Mouse (Mus musculus): ENCODE data around the gene Lypd6b. TPM values are rescaled to one million over a fixed set of nuclear protein-coding genes. Genes with fewer than 3 reads are reported as not detected.

Lypd6b gene
- polyA plus RNA-seq, 1 experiment from 2014 or later = 18.1 TPM

DNA sequence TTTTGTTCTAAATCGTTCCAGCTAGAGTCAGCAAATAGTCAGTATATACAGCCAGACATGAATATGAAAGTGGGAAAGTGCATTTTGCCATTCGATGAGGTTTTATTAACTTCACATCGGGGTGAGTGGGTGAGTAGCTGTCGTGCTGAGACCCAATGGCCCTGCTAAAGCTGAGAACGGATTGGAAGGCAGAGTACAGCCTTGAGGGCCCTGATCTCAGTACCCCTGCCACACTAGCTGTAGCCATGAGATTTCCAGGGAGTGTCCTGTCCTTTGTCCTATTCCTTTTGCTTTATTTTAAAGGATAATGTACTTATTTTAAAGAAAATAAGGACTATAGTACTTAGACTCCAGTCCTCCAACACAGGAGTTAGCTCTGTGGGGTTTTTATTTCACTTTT lies 69.1 kb downstream of the Lypd6b start:
- Histone ChIP-seq H3K9ac (no peak overlapping the region), H3K9me3 (no peaks in the 10 kb centered on the region), H3K4me1 (no peaks in the 10 kb centered on the region), H3K27me3 (replicated peaks) (no peaks in the 10 kb centered on the region), H3K4me3 (replicated peaks) (no peak overlapping the region), H3K36me3 (no peaks in the 10 kb centered on the region), H3K27ac (no peak overlapping the region), H3K4me2 (peak overlapping the region; percentile 32)
- WGBS = 53% methylated on average over 5 of the region's 5 CpGs
- ATAC-seq (ENCODE audit: insufficient read depth, low FRiP score, low read depth) = no peak

DNA sequence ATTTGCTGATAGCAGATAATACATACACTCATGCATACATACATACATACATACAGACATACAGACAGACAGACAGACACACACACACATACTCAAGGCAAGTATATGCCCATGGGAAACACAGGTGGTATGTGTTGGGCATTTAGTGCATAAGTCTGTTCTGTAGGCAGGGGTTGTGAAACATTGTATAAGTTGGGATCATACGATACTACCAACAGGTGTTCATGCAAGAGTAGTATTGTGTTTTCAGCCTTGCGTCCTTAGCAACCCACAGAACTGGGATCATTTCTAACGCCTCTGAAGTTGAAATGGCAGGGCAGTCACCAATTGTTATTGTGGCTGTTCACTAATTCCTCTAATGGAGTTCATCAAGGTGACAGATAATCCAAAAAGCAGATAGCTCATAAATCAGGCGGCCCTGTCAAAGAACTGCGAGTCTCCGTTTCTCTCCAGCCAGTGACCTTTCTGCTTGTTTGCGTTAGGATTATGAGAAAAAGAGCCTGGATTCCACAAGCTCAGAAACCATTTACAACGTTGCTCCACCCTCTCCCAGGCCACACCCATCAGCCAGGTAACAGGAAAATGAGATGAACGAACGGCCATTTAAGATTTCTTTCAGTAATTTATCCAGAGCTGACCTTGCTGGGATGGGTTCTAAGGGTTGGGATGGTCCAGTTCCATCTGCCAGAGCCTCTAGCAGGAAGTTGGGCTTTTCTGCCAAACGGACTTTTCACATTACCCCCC lies 72.9 kb downstream of the Lypd6b start:
- Histone ChIP-seq H3K4me2 (peak overlapping the region; percentile 22; the same call in 1 of the 2 replicates), H3K27me3 (replicated peaks) (no peaks in the 10 kb centered on the region), H3K27ac (no peak overlapping the region), H3K9ac (no peak overlapping the region), H3K36me3 (no peaks in the 10 kb centered on the region), H3K4me3 (replicated peaks) (no peak overlapping the region), H3K9me3 (no peaks in the 10 kb centered on the region), H3K4me1 (no peaks in the 10 kb centered on the region)
- 23% methylated on average over 11 of the region's 11 CpGs for WGBS
- ATAC-seq (ENCODE audit: insufficient read depth, low FRiP score, low read depth) = peak; percentile 33; the same call in 1 of the 2 replicates

DNA sequence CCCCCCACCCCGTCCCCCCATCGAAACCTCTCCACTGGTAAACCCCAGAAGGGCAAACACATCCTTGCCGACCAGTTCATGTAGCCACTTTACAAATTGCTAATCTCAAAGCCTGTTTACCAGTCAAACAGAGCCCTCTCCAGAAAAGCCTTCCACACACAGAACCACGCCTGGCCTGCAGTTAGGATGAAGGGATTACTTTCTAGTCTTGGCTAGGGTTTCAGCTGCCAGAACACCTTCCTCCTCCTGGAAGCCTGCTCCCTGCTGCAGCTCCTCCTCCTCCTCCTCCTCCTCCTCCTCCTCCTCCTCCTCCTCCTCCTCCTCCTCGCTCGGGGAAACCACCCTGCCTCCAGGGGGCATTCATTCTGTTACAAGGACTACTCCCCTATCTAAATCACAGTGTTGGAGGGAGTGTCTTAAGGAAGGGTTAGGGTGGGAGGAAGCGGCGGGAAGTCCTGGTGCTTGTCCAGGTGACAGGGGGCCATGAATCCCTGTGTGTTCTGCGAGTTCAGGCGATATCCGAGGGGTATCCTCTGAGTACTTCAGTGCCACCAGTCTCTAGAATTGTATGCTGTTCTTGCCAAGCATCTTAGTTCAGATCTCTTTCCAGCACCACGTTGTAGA lies 73.6 kb downstream of the Lypd6b start:
- Histone ChIP-seq H3K4me1 (no peaks in the 10 kb centered on the region), H3K36me3 (no peaks in the 10 kb centered on the region), H3K4me2 (peak overlapping the region; percentile 22; the same call in 1 of the 2 replicates), H3K9ac (no peak overlapping the region), H3K4me3 (replicated peaks) (no peak overlapping the region), H3K27ac (0 out of 2 replicates have a peak overlapping the region, but pooled peaks have one; percentile 16), H3K9me3 (no peaks in the 10 kb centered on the region), H3K27me3 (replicated peaks) (no peaks in the 10 kb centered on the region)
- peak; percentile 70 for ATAC-seq (ENCODE audit: insufficient read depth, low FRiP score, low read depth)
- WGBS = 18% methylated on average over 10 of the region's 12 CpGs

DNA sequence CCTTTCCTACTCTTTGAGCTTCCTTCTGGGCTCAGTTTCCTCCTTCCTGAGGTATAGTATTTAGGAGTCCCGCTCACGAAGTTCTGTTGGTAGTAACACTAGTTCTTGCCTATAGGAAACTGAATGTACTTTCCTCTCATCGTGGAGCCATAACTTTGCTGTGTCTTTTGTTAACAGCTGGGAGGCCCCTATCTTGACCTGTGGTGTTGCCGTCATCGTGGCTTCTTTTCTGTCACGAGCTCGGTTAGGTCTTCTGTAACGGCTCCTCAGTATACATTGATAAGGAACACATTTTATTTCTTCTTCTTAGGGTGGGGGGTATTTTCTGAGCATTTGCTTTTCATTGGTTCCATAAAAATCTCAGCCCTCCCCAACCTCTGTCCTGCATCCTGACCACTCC lies 74.2 kb downstream of the Lypd6b start:
- Histone ChIP-seq H3K36me3 (no peaks in the 10 kb centered on the region), H3K4me1 (no peaks in the 10 kb centered on the region), H3K4me2 (no peak overlapping the region), H3K4me3 (replicated peaks) (no peak overlapping the region), H3K27ac (0 out of 2 replicates have a peak overlapping the region, but pooled peaks have one; percentile 16), H3K9ac (no peak overlapping the region), H3K27me3 (replicated peaks) (no peaks in the 10 kb centered on the region), H3K9me3 (no peaks in the 10 kb centered on the region)
- no peak for ATAC-seq (ENCODE audit: insufficient read depth, low FRiP score, low read depth)
- 44% methylated on average over 8 of the region's 8 CpGs for WGBS

DNA sequence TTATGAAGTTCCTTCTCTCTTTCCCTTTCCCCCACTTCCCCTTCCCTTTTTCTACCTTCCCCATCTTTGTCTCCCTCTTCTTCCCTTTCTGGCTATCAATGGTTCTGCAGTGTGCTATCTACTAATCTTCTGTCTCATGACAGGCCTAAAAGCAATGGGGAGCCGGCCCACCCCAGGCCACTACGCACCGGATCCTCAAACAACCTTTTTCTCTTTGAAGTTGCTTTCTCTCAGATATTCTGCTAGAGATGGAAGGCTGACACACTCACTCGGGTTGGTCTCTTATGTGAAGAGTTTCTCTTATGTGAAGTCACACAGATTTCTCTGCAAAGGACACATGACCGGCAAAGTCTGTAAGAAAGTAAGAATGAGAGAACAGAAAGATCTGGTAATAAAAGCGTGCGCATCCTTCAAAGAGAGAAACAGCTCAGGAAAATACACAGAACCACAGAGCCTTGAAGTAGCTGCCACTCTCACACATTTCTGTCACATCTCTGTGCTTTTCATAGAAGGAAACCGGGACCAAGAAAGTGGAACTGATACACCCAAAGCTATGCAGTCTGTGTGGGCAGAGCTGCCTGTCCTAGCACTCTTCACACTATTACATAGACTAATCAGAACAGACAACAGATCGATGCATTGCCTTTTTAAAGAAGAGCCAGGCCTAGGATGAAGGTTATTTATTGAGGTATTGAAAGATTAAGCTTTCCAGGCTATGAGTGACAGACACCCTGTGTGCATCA lies 80.8 kb downstream of the Lypd6b start:
- 84% methylated on average over 9 of the region's 9 CpGs for WGBS
- H3K4me1 ChIP-seq = no peaks in the 10 kb centered on the region
- H3K36me3 ChIP-seq = no peaks in the 10 kb centered on the region
- no peaks in the 10 kb centered on the region for H3K27me3 ChIP-seq (replicated peaks)
- H3K9ac ChIP-seq = no peak overlapping the region
- H3K27ac ChIP-seq = no peak overlapping the region
- no peak overlapping the region for H3K4me2 ChIP-seq
- no peaks in the 10 kb centered on the region for H3K9me3 ChIP-seq
- no peak overlapping the region for H3K4me3 ChIP-seq (replicated peaks)
- no peak for ATAC-seq (ENCODE audit: insufficient read depth, low FRiP score, low read depth)

DNA sequence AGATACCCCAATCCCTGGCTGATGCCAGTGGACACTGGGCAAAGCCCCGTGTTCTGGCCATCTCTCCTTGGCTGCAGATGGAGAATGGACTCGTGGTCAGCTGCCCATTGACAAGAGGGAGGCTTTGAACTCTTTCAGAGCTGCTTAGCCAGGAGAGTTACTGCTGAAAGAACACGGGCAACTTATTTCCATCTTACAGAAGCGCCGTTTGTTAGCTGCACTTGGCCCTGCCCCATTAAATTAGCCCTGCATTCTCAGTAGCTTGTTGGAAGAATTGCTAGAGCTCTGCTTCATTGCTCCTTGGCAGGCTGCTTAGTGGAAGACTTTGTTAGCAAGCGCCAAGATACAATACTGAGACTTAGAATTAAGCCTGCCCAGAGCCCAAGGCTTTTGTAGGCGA lies 81.6 kb downstream of the Lypd6b start:
- Histone ChIP-seq H3K27ac (no peak overlapping the region), H3K9ac (no peak overlapping the region), H3K4me3 (replicated peaks) (no peak overlapping the region), H3K27me3 (replicated peaks) (no peaks in the 10 kb centered on the region), H3K36me3 (no peaks in the 10 kb centered on the region), H3K4me1 (no peaks in the 10 kb centered on the region), H3K4me2 (no peak overlapping the region), H3K9me3 (no peaks in the 10 kb centered on the region)
- 83% methylated on average over 7 of the region's 7 CpGs for WGBS
- ATAC-seq (ENCODE audit: insufficient read depth, low FRiP score, low read depth) = no peak

DNA sequence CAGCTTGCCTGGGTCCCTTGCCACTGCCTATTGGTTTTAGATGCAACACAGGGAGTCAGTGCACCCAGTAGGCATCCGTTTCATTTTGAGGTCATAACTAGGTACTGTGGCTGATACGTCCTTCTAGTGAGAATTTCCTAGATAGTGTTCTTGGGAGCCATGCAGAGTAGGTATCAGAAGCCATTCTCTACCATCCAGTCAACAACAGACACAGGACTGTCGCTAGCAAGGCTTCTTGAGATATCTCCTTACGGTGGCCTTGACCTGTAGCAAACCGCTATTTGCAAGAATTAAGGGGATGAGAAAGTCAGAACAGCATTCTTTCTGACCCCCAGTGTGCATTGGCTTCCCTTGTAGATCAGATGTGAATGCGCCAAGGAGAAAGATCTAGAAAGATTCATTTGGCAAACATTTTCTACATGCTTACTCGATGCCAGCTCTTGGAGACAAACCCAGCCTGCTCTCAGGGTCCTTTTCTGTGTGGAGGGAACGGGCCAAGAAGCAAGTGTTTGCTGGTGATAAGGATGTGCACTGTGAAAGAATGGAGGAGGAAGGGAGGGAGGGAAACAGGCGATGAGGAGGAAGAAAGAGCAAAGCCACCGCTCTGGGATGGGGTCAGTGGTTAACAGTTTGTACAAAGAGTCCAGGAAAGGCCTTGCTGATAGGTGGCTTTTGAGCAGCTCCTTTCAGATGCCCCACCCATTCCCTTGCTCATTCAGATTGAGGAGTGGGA lies 82.5 kb downstream of the Lypd6b start:
- Histone ChIP-seq H3K4me2 (no peak overlapping the region), H3K4me1 (no peaks in the 10 kb centered on the region), H3K27ac (no peak overlapping the region), H3K36me3 (no peaks in the 10 kb centered on the region), H3K4me3 (replicated peaks) (no peak overlapping the region), H3K9ac (no peak overlapping the region), H3K9me3 (no peaks in the 10 kb centered on the region), H3K27me3 (replicated peaks) (no peaks in the 10 kb centered on the region)
- no peak for ATAC-seq (ENCODE audit: insufficient read depth, low FRiP score, low read depth)
- 76% methylated on average over 10 of the region's 10 CpGs for WGBS

DNA sequence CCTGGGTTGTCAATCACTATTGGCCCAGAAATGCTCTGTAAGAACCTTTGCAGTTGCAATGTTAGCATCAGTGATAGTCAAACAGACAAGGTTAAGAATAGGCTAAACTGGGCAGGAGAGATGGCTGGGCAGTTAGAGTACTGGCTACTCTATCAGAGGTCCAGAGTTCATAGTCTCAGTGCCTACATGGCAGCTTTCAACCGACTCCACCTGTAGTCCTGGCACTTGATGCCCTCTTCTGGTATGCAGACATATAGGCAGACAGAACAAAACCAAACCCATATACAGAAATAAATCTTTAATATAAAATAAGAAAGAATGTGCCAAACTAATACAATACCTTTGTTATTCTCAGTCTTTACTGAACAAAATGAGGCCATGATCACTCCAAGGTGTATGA lies 83.5 kb downstream of the Lypd6b start:
- no peak for ATAC-seq (ENCODE audit: insufficient read depth, low FRiP score, low read depth)
- H3K4me3 ChIP-seq (replicated peaks) = no peak overlapping the region
- WGBS = 70% methylated on average over 1 of the region's 1 CpGs

DNA sequence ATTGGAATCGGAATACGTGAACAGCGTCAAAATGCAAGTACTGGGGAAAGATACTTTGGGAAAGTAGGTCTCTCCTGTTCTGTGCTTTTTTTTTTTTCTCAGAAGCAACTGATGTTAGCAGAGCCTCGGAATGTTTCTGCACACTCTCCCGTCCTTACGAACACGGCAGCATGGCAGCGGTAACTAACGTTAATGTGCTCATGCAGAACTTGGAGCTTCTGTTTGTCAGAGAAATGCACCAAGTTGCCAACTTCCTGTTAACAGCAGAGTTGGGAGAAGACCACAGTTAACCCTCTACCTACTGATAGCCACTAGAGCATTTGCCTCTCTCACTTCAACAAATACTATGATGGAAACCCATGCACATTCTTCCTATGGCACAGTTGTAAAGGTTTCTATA lies 93.0 kb downstream of the Lypd6b start:
- 45% methylated on average over 9 of the region's 9 CpGs for WGBS
- no peak overlapping the region for H3K9ac ChIP-seq
- H3K4me2 ChIP-seq = no peak overlapping the region
- H3K27me3 ChIP-seq (replicated peaks) = no peaks in the 10 kb centered on the region
- no peaks in the 10 kb centered on the region for H3K4me1 ChIP-seq
- H3K36me3 ChIP-seq = no peaks in the 10 kb centered on the region
- H3K9me3 ChIP-seq = no peaks in the 10 kb centered on the region
- no peak for ATAC-seq (ENCODE audit: insufficient read depth, low FRiP score, low read depth)
- no peak overlapping the region for H3K27ac ChIP-seq
- H3K4me3 ChIP-seq (replicated peaks) = no peak overlapping the region

More for the DNA sequence above, 83.5 kb downstream of the Lypd6b start:
- Histone ChIP-seq H3K4me1 (no peaks in the 10 kb centered on the region), H3K27me3 (replicated peaks) (no peaks in the 10 kb centered on the region), H3K4me2 (no peak overlapping the region), H3K9ac (no peak overlapping the region), H3K9me3 (no peaks in the 10 kb centered on the region), H3K36me3 (no peaks in the 10 kb centered on the region), H3K27ac (no peak overlapping the region)

DNA sequence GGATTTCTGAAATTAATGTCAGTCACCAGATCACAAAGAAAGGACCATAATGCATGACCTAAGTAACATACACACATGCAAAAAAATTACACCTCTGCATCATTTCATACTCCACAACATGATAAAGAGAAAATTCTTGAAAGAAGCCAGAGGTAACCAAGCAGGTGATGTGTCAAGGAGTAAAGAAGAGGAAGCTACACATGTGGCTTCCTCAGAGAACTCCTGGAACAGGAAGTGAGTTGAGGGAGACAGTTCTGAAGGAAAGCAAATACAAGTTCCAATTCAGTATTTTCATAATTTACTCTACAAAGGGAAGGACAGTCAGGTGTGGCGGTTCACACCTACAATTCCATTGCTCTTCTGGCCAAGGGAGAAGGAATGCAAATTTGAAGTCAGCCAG lies 93.5 kb downstream of the Lypd6b start:
- WGBS = 83% methylated on average over 1 of the region's 1 CpGs
- Histone ChIP-seq H3K4me2 (no peak overlapping the region), H3K4me1 (no peaks in the 10 kb centered on the region), H3K9me3 (no peaks in the 10 kb centered on the region), H3K27me3 (replicated peaks) (no peaks in the 10 kb centered on the region), H3K36me3 (no peaks in the 10 kb centered on the region), H3K9ac (no peak overlapping the region), H3K4me3 (replicated peaks) (no peak overlapping the region), H3K27ac (no peak overlapping the region)
- ATAC-seq (ENCODE audit: insufficient read depth, low FRiP score, low read depth) = no peak

DNA sequence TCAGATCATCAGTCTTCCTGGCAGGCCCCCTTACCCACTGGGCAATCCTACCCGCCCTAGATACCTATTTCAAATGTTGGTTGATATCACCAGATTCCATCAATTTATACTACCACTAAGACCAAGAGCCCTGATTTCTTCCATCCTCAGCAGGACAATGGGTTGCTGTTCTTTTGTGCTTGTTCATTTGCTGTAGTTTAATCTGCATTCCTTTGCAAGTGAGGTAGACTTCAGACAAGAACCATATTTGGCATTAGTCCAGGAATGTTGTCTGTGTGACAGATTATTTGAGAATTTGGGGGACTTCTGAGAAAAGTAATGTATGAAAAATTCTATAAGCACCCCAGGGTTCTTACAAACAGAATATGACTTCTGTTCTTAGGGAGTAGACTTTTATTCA lies 95.0 kb downstream of the Lypd6b start:
- Histone ChIP-seq H3K4me1 (no peaks in the 10 kb centered on the region), H3K27ac (no peak overlapping the region), H3K27me3 (replicated peaks) (no peaks in the 10 kb centered on the region), H3K36me3 (no peaks in the 10 kb centered on the region), H3K9ac (no peak overlapping the region), H3K4me3 (replicated peaks) (no peak overlapping the region), H3K4me2 (no peak overlapping the region), H3K9me3 (no peaks in the 10 kb centered on the region)
- ATAC-seq (ENCODE audit: insufficient read depth, low FRiP score, low read depth) = no peak
- 93% methylated on average over 1 of the region's 1 CpGs for WGBS

Data from stomach, embryonic 15.5 days (tissue).